Mouse (Mus musculus): ENCODE data around the gene Fcho2.

Fcho2 gene

DNA sequence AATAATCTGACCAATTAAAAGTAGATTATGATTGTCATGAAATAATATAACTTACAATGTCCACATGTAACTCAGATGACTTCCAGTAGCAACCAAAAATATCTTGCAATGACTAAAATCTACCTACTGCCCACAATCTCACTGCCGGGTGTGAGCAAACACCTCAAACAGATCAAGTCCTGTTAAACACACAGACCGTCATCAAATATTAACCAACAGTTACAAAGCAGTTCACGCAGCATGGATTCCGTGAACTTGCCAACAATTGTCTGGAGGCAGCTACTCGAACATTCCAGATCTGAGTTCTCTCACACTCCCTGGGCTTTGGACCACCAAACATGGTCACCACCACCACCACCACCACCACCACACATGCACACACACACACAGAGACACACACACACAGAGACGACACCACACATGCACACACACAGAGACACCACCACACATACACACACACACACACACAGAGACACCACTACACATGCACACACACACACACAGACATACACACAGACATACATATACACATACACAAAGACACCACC, 99.7 kb downstream of the Fcho2 start:
- no peak for DNase-seq (ENCODE audit: low spot score in 2 of 2)

- DNase-seq (ENCODE audit: low spot score in 2 of 2): no peak
These were observed 104.6 kb downstream of the Fcho2 start for GRCm38 (mm10) chr13:98710655-98711054.

DNA sequence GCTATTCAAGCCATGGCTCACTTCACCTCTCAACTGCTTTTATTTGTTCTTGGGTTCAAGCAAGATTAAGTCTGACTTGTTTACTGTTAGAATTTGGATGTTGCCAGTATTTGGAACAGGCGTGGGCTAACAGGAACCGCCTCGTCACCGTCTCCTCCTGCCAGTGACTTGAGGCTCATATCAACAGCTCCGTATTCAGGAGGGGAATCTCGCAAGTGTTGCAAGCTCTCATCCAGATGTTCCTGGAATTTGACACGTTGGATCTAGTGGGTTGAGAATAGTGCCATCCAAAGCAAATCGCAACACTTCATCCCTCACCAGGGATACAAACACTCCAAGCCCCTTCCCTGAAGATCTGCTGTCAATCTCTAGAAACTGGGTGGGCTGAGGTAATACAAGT, 105.0 kb downstream of the Fcho2 start:
- DNase-seq (ENCODE audit: low spot score in 2 of 2): no peak

DNA sequence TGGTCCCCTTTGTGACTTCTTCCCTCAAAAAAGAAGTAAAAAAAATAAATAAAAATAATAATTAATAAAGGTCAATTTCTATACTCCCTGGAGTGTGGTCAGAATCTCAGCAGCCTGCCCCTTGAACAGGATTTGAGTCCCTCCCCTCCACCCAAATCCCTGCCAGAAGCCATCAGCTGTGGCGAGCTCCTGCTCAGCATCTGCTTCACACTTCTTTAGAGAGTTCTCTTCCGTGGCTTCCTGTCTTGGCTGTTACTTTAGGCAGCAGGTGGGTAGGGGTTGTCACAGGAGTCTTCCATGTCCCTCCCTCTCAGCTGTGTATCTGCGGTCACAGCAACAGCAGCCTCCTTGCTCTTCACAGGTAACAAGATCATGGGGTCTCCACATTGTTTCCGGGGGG, 109.7 kb downstream of the Fcho2 start:
- DNase-seq (ENCODE audit: low spot score in 2 of 2): no peak

GRCm38 (mm10) chr13:98703786-98704185, 111.5 kb downstream of the Fcho2 start:
- no peak for DNase-seq (ENCODE audit: low spot score in 2 of 2)

GRCm38 (mm10) chr13:98702361-98702760, 112.9 kb downstream of the Fcho2 start:
- no peak for DNase-seq (ENCODE audit: low spot score in 2 of 2)

GRCm38 (mm10) chr13:98701309-98701675, 114.0 kb downstream of the Fcho2 start:
- DNase-seq (ENCODE audit: low spot score in 2 of 2): no peak

GRCm38 (mm10) chr13:98700661-98701308, 114.5 kb downstream of the Fcho2 start:
- no peak for DNase-seq (ENCODE audit: low spot score in 2 of 2)

DNA sequence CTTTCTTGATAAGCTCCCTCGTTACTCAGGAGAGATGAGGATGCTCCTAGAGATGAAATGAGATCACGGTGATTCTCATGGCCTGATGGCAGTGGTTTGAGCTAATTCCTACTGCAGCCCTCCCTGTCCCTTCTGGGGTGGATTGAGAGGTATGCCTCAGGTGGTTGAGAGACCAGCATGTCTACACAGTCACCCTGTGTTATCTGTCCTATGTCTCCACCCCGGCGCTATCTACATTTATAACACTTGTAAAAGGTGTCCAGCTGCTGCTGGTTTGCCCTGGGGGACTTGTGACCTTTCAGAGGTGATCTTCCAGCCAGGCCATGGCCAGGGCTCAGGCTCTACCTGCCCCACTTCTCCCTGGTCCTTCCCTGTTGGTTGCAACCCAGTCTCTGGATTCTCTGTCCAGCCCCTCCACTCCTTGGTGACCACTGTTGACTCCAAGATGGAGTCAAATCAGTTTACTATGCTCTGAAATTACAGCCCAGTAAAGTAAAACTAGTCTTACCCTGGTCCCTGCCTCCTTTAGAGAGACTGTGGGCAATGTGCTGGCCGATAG, 115.2 kb downstream of the Fcho2 start:
- DNase-seq (ENCODE audit: low spot score in 2 of 2): no peak

GRCm38 (mm10) chr13:98699051-98699744, 116.1 kb downstream of the Fcho2 start:
- no peak for DNase-seq (ENCODE audit: low spot score in 2 of 2)

GRCm38 (mm10) chr13:98696716-98697115, 118.5 kb downstream of the Fcho2 start:
- DNase-seq (ENCODE audit: low spot score in 2 of 2): no peak

DNA sequence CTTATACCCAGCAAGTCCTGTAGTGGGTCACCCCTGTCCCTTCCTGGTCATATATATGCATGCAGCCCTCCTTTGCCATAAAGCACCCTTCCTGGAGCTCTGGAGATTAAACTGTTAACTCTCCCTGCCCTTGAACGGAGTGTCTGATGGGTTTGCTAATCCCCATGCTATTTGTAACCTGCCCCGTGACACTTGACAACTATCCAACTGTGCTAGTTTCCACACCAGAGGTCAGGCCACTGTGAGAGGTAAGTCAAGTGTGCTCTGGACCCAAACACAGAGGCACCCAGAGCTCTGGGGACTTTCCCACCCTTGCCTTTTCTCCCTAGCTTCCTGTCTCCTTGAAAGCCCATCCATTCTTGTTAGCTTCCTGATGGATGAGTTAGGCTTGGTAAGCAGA, 119.7 kb downstream of the Fcho2 start:
- no peak for DNase-seq (ENCODE audit: low spot score in 2 of 2)

- no peak for DNase-seq (ENCODE audit: low spot score in 2 of 2)
These were observed 120.4 kb downstream of the Fcho2 start, which contains the start of gene Tmem171 for GRCm38 (mm10) chr13:98694773-98695314. TSS of gene Tmem171 (minus strand) at chr13:98694834.

GRCm38 (mm10) chr13:98693316-98693715, 121.9 kb downstream of the Fcho2 start:
- DNase-seq (ENCODE audit: low spot score in 2 of 2): peak; percentile 26 to 49

- peak; percentile 40 to 69 for DNase-seq (ENCODE audit: low spot score in 2 of 2)
These were observed 123.2 kb downstream of the Fcho2 start for GRCm38 (mm10) chr13:98691956-98692515.

GRCm38 (mm10) chr13:98690886-98691285, 124.4 kb downstream of the Fcho2 start:
- DNase-seq (ENCODE audit: low spot score in 2 of 2): no peak

- no peak for DNase-seq (ENCODE audit: low spot score in 2 of 2)
These were observed 125.5 kb downstream of the Fcho2 start for GRCm38 (mm10) chr13:98689605-98690290.

GRCm38 (mm10) chr13:98687931-98688330, 127.3 kb downstream of the Fcho2 start:
- no peak for DNase-seq (ENCODE audit: low spot score in 2 of 2)

DNA sequence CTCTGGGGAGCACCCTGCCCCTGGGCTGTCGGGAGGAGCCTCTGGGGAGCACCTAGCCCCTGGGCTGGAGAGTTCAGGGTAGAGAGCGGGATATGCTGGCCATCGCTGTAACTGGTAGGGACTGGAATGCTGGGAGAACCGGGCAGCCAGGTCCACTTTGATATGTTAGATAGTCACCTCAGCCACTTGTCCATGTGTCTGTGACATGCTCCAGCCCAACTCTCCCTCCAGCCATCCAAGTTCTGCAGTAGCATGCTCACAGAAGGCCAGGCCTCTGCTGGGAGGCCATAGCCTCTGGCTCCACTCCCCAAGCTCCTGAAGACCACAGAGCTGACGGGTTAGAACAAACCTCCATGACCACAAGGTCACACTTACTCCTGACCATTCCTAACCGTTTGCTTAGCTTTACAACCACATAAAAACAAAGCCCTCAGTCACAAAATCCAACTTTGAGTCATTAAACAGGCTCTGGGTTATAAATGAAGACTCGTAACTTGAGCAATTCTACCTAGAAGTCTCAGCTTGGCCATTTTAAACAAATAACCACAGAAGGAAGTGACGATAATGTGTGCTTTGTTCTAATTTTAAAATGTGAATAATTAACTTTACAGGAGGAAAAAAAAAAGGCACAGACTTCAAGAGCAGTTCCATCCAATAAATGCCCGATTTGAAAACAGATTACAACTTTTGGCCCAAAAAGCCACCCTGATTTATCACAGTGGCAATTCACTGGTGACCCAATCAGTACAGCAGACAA, 130.9 kb downstream of the Fcho2 start:
- no peak for DNase-seq (ENCODE audit: low spot score in 2 of 2)

- DNase-seq (ENCODE audit: low spot score in 2 of 2): no peak
These were observed 131.8 kb downstream of the Fcho2 start for GRCm38 (mm10) chr13:98683412-98683811.

Measured in natural killer cell, adult 2 months (primary cell).